Mouse (Mus musculus) intestine, postnatal 0 days (tissue): ENCODE measurements around the gene Steap3. TPM values are rescaled to one million over a fixed set of nuclear protein-coding genes. Genes with fewer than 3 reads are reported as not detected.

Experiments used
- ATAC-seq: fragments of 200-750 bp; cut with Nextera tagmentation; 2 replicates; pipeline ENCODE4 v1.8.0; 2017; ENCODE audit warnings: mild to moderate bottlenecking, moderate TSS enrichment, moderate library complexity
- H3K27ac ChIP-seq: fragments of 300-500 bp; sonication (generic); 2 replicates; pipeline ENCODE4 v1.5.1; 2014; ENCODE audit warnings: mild to moderate bottlenecking, low read depth, low read length, moderate library complexity
- H3K27me3 ChIP-seq: fragments of 300-500 bp; sonication (generic); replicated peaks from 2 replicates; pipeline ENCODE4 v1.6.1; 2014; ENCODE audit warnings: low read length, mixed read lengths; ENCODE audit not compliant: control insufficient read depth, insufficient read depth
- H3K36me3 ChIP-seq: fragments of 300-500 bp; sonication (generic); 2 replicates; pipeline ENCODE4 v1.6.1; 2014; ENCODE audit warnings: mild to moderate bottlenecking, moderate library complexity; ENCODE audit not compliant: control insufficient read depth, insufficient read depth
- H3K4me1 ChIP-seq: fragments of 300-500 bp; sonication (generic); replicated peaks from 2 replicates; pipeline ENCODE4 v1.6.1; 2014; ENCODE audit warnings: antibody characterized with exemption, low read length, mixed read lengths; ENCODE audit not compliant: control insufficient read depth, insufficient read depth
- H3K4me2 ChIP-seq: fragments of 300-500 bp; sonication (generic); replicated peaks from 2 replicates; pipeline ENCODE4 v1.6.1; 2014; ENCODE audit warnings: low read depth, mild to moderate bottlenecking, moderate library complexity
- H3K4me3 ChIP-seq: fragments of 300-500 bp; sonication (generic); 2 replicates; pipeline ENCODE4 v1.5.1; 2014; ENCODE audit warnings: low read depth, low read length
- H3K9ac ChIP-seq: fragments of 300-500 bp; sonication (generic); 2 replicates; pipeline ENCODE4 v1.6.1; 2014; ENCODE audit warnings: mild to moderate bottlenecking, low read depth, low read length
- H3K9me3 ChIP-seq: fragments of 300-500 bp; sonication (generic); 2 replicates; pipeline ENCODE4 v1.6.1; 2016; ENCODE audit warnings: mixed run types; ENCODE audit not compliant: control insufficient read depth
- CTCF ChIP-seq: sonication (generic); IDR thresholded peaks from 2 replicates; pipeline ENCODE4 v1.5.1; 2016; ENCODE audit warnings: low read depth, mild to moderate bottlenecking, control low read depth, antibody characterized with exemption, moderate library complexity
- WGBS: fragments of 180-500 bp; shearing (Covaris S2); extraction: QIAGEN DNeasy Blood & Tissue Kit; methylation state at CpG from one replicate; pipeline ENCODE4 v1.1.7; 2014; 5-methylcytosine and 5-hydroxymethylcytosine counted together
- polyA plus RNA-seq: library from polyadenylated mRNA; unstranded; fragments of >200 nt; fragmentation: Nextera tagmentation; extraction: Ambion mirVana; gene quantifications from 2 replicates; pipeline ENCODE4 v1.2.1, GENCODE M21; 2015

Gene Steap3
- polyA plus RNA-seq, 1 experiment from 2014 or later = 1.0 TPM

GRCm38 (mm10) chr1:120176313-120176712 lies 96.2 kb downstream of the Steap3 start:
- Histone ChIP-seq H3K9ac (no peak overlapping the region), H3K9me3 (no peaks in the 10 kb centered on the region), H3K4me2 (no peak overlapping the region), H3K4me1 (no peaks in the 10 kb centered on the region), H3K27ac (no peak overlapping the region), H3K36me3 (no peaks in the 10 kb centered on the region), H3K27me3 (no peaks in the 10 kb centered on the region), H3K4me3 (no peak overlapping the region)
- TF ChIP-seq CTCF = no peak
- WGBS = 15% methylated on average over 14 of the region's 14 CpGs
- ATAC-seq = no peak

DNA sequence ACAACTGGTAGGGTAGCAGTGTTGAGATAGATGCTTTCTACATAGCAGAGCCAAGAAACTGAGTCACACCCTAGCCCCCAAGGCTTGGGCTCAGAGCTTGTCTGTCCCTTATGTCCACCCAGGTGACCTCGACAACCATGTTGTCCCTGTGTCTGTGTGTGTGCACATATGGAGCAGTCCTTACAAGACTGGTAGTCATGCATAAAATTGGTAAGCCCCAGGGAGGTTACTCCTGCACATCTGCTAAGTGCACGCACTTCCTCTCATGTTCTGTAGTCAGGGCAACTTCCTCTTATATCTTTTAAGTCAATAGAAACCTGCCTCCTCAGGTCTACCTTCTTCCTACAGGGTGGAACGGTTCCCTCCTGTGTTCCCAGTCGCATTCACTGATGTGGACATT lies 97.5 kb downstream of the Steap3 start:
- 86% methylated on average over 4 of the region's 4 CpGs for WGBS
- H3K9ac ChIP-seq = no peak overlapping the region
- no peak for ATAC-seq
- no peak overlapping the region for H3K27ac ChIP-seq
- no peaks in the 10 kb centered on the region for H3K27me3 ChIP-seq
- no peak for TF ChIP-seq CTCF
- H3K9me3 ChIP-seq = no peaks in the 10 kb centered on the region
- H3K4me1 ChIP-seq = no peaks in the 10 kb centered on the region
- no peak overlapping the region for H3K4me2 ChIP-seq
- no peak overlapping the region for H3K4me3 ChIP-seq
- no peaks in the 10 kb centered on the region for H3K36me3 ChIP-seq

GRCm38 (mm10) chr1:120171819-120172521 lies 100.5 kb downstream of the Steap3 start:
- H3K4me3 ChIP-seq = no peak overlapping the region
- H3K27ac ChIP-seq = no peak overlapping the region
- no peaks in the 10 kb centered on the region for H3K4me1 ChIP-seq
- H3K9ac ChIP-seq = no peak overlapping the region
- no peak overlapping the region for H3K4me2 ChIP-seq
- H3K9me3 ChIP-seq = no peaks in the 10 kb centered on the region
- ATAC-seq = no peak
- H3K36me3 ChIP-seq = no peaks in the 10 kb centered on the region
- H3K27me3 ChIP-seq = no peaks in the 10 kb centered on the region
- WGBS = 54% methylated on average over 5 of the region's 5 CpGs
- TF ChIP-seq CTCF = peak; percentile 78

- no peak overlapping the region for H3K9ac ChIP-seq
- WGBS = 86% methylated on average over 7 of the region's 7 CpGs
These were observed 102.2 kb downstream of the Steap3 start for GRCm38 (mm10) chr1:120170307-120170706.

DNA sequence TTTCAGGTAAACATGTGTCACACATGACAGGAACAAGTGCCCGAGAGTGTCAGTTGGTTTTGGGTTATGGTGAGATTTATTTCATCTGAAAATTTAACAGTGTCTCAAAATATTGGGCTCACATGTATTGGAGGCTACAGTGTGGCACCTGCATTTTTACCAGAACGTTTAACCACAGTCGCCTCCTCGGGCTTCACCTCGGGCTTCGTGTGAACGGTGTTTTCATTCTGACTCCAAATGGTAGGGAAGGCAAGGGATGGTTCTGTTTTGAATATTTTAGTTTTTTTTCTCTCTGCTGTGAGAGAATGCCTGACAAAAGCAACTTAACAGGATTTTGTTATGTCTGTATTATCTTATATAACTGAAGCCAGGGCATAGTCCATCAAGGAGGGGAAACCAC lies 103.8 kb downstream of the Steap3 start:
- WGBS = 73% methylated on average over 7 of the region's 7 CpGs
- no peak for ATAC-seq

More at GRCm38 (mm10) chr1:120170307-120170706, 102.2 kb downstream of the Steap3 start:
- Histone ChIP-seq H3K4me3 (no peak overlapping the region), H3K9me3 (no peaks in the 10 kb centered on the region), H3K4me2 (no peak overlapping the region), H3K27me3 (no peaks in the 10 kb centered on the region), H3K36me3 (no peaks in the 10 kb centered on the region), H3K27ac (no peak overlapping the region), H3K4me1 (no peaks in the 10 kb centered on the region)
- no peak for ATAC-seq
- TF ChIP-seq CTCF = no peak

GRCm38 (mm10) chr1:120168016-120168415 lies 104.5 kb downstream of the Steap3 start:
- H3K4me3 ChIP-seq = no peak overlapping the region
- H3K27ac ChIP-seq = no peak overlapping the region
- H3K9ac ChIP-seq = no peak overlapping the region
- TF ChIP-seq CTCF = no peak
- no peaks in the 10 kb centered on the region for H3K4me1 ChIP-seq
- 67% methylated on average over 4 of the region's 4 CpGs for WGBS
- H3K27me3 ChIP-seq = no peaks in the 10 kb centered on the region
- no peaks in the 10 kb centered on the region for H3K36me3 ChIP-seq
- no peak for ATAC-seq
- H3K4me2 ChIP-seq = no peak overlapping the region
- H3K9me3 ChIP-seq = no peaks in the 10 kb centered on the region

More for the DNA sequence above, 103.8 kb downstream of the Steap3 start:
- no peak overlapping the region for H3K4me2 ChIP-seq
- TF ChIP-seq CTCF = no peak
- H3K36me3 ChIP-seq = no peaks in the 10 kb centered on the region
- no peaks in the 10 kb centered on the region for H3K9me3 ChIP-seq
- no peaks in the 10 kb centered on the region for H3K27me3 ChIP-seq
- H3K4me3 ChIP-seq = no peak overlapping the region
- H3K9ac ChIP-seq = no peak overlapping the region
- H3K27ac ChIP-seq = no peak overlapping the region
- no peaks in the 10 kb centered on the region for H3K4me1 ChIP-seq
